Mouse (Mus musculus): ENCODE results near the gene Stip1. TPM values are rescaled to one million over a fixed set of nuclear protein-coding genes. Genes with fewer than 3 reads are reported as not detected.
A peak's percentile ranks its signal among the peaks of the same experiment; 100 is the strongest.

Gene Stip1
- polyA plus RNA-seq, 1 experiment from 2014 or later, result 230 TPM

DNA sequence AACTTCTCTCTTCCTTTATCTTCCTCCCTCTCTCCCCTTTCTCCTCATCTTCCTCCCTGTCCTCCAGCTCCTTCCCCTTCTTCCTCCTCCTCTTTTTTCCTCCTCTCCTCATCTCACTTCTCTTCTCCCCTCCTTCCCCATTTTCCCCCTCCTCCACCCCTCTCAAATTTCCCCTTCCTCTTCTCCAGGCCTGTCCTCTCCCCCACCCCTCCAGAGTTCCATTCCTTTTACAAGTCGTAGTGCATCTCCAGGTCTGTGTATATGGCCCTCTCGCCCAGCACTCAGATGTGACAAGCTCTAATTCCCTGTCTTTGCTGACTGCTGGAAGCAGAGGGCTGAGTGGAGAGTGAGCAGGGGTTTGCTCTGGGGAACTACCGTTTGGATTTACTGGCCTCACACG is 31.0 kb upstream of the Stip1 start:
- 9% methylated on average over 4 of the region's 4 CpGs for WGBS (ENCODE audit: insufficient replicate concordance)
- peaks cover 83% of the 10 kb centered on the region for H3K27me3 ChIP-seq (replicated peaks)
- peaks cover 38% of the 10 kb centered on the region for H3K4me1 ChIP-seq
- no peak for ATAC-seq
- no peak overlapping the region for H3K27ac ChIP-seq
- no peaks in the 10 kb centered on the region for H3K9me3 ChIP-seq (replicated peaks)
- no peak overlapping the region for H3K9ac ChIP-seq
- no peak overlapping the region for H3K4me3 ChIP-seq
- no peaks in the 10 kb centered on the region for H3K36me3 ChIP-seq
- H3K4me2 ChIP-seq, result no peak overlapping the region

- Histone ChIP-seq H3K4me1 (peaks cover 39% of the 10 kb centered on the region), H3K9me3 (replicated peaks) (no peaks in the 10 kb centered on the region), H3K4me2 (peak overlapping the region; percentile 35; the same call in 1 of the 2 replicates), H3K9ac (no peak overlapping the region), H3K36me3 (no peaks in the 10 kb centered on the region), H3K27me3 (replicated peaks) (peaks cover 83% of the 10 kb centered on the region), H3K27ac (no peak overlapping the region), H3K4me3 (no peak overlapping the region)
- ATAC-seq, result no peak
- 22% methylated on average over 33 of the region's 35 CpGs for WGBS (ENCODE audit: insufficient replicate concordance)
Measured at GRCm38 (mm10) chr19:7069781-7070763, 30.3 kb upstream of the Stip1 start.

DNA sequence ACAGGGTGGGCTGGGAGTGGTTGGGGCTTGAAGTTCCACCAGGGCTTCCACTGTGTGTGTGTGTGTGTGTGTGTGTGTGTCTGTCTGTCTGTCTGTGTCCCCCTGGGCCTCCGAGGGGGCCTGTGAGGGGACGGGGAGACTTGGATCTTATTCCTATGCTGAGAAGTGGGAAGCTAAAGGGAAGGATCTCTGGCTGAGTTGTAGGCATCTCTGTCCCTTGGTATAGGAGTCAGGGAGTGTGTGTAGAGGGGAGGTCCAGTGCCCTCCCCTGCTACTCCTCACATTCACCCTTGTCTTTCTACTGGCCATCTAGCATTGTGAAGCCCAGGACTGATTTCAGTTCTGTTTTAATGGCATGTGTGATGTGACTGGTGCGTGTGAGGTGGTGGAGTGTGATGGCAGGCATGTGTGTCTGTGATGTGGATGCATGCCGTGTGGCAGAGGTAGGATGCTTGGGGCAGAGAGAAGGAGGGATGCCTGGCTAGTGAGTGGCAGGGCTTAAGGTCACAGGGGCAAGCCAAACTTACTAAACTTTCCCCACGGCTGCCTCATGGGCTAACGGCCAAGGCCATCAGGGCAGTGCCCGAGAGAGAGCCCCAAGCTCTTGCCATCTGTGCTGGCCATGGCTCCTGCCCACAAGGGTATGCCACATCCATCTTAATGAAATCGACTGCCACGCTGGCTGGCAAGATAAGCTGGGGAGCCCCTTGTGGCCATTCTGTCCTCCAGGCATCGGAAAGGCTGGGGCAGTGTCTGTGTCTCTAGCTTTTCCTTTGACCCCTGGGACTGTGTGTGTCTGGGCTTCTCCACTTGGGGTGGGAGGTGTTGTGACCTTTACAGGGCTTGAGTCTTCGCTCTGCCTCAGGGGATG is 29.1 kb upstream of the Stip1 start:
- no peak overlapping the region for H3K4me3 ChIP-seq
- no peak overlapping the region for H3K4me2 ChIP-seq
- H3K27me3 ChIP-seq (replicated peaks), result peaks cover 76% of the 10 kb centered on the region

GRCm38 (mm10) chr19:7068136-7068535 is 28.4 kb upstream of the Stip1 start:
- H3K4me2 ChIP-seq, result peak overlapping the region; percentile 64
- WGBS (ENCODE audit: insufficient replicate concordance), result 9% methylated on average over 14 of the region's 14 CpGs
- no peak for ATAC-seq

More for the DNA sequence above, 29.1 kb upstream of the Stip1 start:
- no peak overlapping the region for H3K9ac ChIP-seq
- no peaks in the 10 kb centered on the region for H3K36me3 ChIP-seq
- peaks cover 41% of the 10 kb centered on the region for H3K4me1 ChIP-seq
- H3K9me3 ChIP-seq (replicated peaks), result no peaks in the 10 kb centered on the region
- no peak overlapping the region for H3K27ac ChIP-seq
- no peak for ATAC-seq
- WGBS (ENCODE audit: insufficient replicate concordance), result 60% methylated on average over 11 of the region's 11 CpGs

DNA sequence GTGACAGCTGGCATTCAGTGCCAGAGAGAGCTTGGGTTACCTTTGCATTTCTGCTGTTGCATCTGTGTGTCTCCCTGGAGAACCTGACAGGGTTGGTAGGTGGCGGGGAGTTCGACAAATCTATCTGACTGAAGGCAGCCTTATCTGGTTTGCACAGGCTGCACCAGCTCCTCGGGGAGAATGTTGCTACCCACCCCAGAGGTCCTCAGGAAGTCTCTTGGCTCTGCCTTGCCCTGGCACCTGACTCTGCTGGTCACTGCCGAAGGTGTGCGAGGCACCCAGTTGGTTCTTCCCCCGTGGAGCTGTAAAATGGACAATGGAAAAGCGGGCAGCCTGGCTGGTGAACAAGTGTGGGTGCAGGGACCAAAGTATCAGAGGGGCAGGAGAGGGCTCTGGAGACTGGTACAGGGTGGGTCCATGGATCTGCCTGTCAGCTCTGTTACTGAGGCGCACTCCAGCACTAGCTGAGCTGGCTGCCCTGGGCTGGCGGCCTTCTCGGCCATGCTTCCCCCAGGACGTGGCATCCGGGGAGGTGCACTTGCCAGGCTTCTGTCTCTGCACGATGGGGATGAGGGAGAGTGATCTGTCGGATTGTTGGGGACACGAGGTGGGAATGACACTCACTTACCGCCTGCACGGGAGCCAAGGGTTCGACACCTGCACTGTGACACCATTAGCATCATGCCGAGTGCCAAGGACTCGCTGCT is 27.7 kb upstream of the Stip1 start:
- Histone ChIP-seq H3K9me3 (replicated peaks) (no peaks in the 10 kb centered on the region), H3K4me1 (peaks cover 41% of the 10 kb centered on the region), H3K4me2 (peak overlapping the region; percentile 64), H3K9ac (peak overlapping the region; percentile 49; the same call in 1 of the 2 replicates), H3K27ac (peak overlapping the region; percentile 66), H3K36me3 (no peaks in the 10 kb centered on the region), H3K27me3 (replicated peaks) (peaks cover 65% of the 10 kb centered on the region), H3K4me3 (0 out of 2 replicates have a peak overlapping the region, but pooled peaks have one; percentile 14)
- WGBS (ENCODE audit: insufficient replicate concordance), result 21% methylated on average over 20 of the region's 20 CpGs
- peak; percentile 84 for ATAC-seq

More at GRCm38 (mm10) chr19:7068136-7068535, 28.4 kb upstream of the Stip1 start:
- 0 out of 2 replicates have a peak overlapping the region, but pooled peaks have one; percentile 49 for H3K9ac ChIP-seq
- no peaks in the 10 kb centered on the region for H3K9me3 ChIP-seq (replicated peaks)
- H3K27me3 ChIP-seq (replicated peaks), result peaks cover 68% of the 10 kb centered on the region
- no peak overlapping the region for H3K4me3 ChIP-seq
- peaks cover 41% of the 10 kb centered on the region for H3K4me1 ChIP-seq
- no peak overlapping the region for H3K27ac ChIP-seq
- no peaks in the 10 kb centered on the region for H3K36me3 ChIP-seq

- 0 out of 2 replicates have a peak overlapping the region, but pooled peaks have one; percentile 43 for H3K9ac ChIP-seq
- peak overlapping the region; percentile 64 for H3K4me2 ChIP-seq
- 30% methylated on average over 7 of the region's 8 CpGs for WGBS (ENCODE audit: insufficient replicate concordance)
- H3K9me3 ChIP-seq (replicated peaks), result no peaks in the 10 kb centered on the region
- H3K36me3 ChIP-seq, result no peaks in the 10 kb centered on the region
- peak overlapping the region; percentile 66 for H3K27ac ChIP-seq
- H3K4me3 ChIP-seq, result no peak overlapping the region
- peaks cover 41% of the 10 kb centered on the region for H3K4me1 ChIP-seq
- ATAC-seq, result peak; percentile 34; the same call in 1 of the 2 replicates
- H3K27me3 ChIP-seq (replicated peaks), result peaks cover 59% of the 10 kb centered on the region
Measured at GRCm38 (mm10) chr19:7066828-7067342, 27.1 kb upstream of the Stip1 start.

- Histone ChIP-seq H3K9ac (peak overlapping the region; percentile 43; the same call in 1 of the 2 replicates), H3K9me3 (replicated peaks) (no peaks in the 10 kb centered on the region), H3K4me1 (peaks cover 47% of the 10 kb centered on the region), H3K27ac (peak overlapping the region; percentile 66), H3K36me3 (no peaks in the 10 kb centered on the region), H3K4me2 (peak overlapping the region; percentile 64), H3K4me3 (no peak overlapping the region), H3K27me3 (replicated peaks) (peaks cover 52% of the 10 kb centered on the region)
- 39% methylated on average over 15 of the region's 15 CpGs for WGBS (ENCODE audit: insufficient replicate concordance)
- ATAC-seq, result no peak
Measured at GRCm38 (mm10) chr19:7066034-7066827, 26.5 kb upstream of the Stip1 start.

DNA sequence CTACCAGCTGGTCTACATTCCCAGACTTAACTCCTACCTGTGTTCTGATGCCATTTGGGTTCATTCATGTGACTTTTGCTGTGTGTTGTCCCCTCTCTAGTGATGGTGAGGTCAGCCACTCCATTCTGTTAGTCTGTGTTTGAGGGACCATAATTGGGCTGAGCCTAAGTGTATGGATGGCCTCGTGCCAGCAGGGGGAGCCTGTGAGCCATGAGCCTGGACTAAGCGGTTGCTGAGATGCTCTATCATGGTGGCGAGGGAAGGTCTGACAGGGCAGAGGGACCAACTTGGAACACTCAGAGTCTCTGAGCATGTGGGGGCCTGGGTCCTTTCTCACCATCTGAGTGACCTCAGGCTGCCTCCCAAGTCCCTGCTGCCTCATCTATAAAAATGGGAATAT is 24.8 kb upstream of the Stip1 start:
- Histone ChIP-seq H3K36me3 (no peaks in the 10 kb centered on the region), H3K9me3 (replicated peaks) (no peaks in the 10 kb centered on the region), H3K4me2 (no peak overlapping the region), H3K27me3 (replicated peaks) (peaks cover 36% of the 10 kb centered on the region), H3K27ac (no peak overlapping the region), H3K4me3 (no peak overlapping the region), H3K9ac (no peak overlapping the region), H3K4me1 (peaks cover 40% of the 10 kb centered on the region)
- ATAC-seq, result peak; percentile 52; the same call in 1 of the 2 replicates
- 3% methylated on average over 3 of the region's 3 CpGs for whole genome bisulfite sequencing (ENCODE audit: insufficient replicate concordance)

- Histone ChIP-seq H3K27ac (no peak overlapping the region), H3K4me3 (no peak overlapping the region), H3K9ac (no peak overlapping the region), H3K4me1 (peaks cover 36% of the 10 kb centered on the region), H3K36me3 (no peaks in the 10 kb centered on the region), H3K27me3 (replicated peaks) (peaks cover 33% of the 10 kb centered on the region), H3K9me3 (replicated peaks) (no peaks in the 10 kb centered on the region), H3K4me2 (no peak overlapping the region)
- 76% methylated on average over 8 of the region's 8 CpGs for WGBS (ENCODE audit: insufficient replicate concordance)
- ATAC-seq, result no peak
Measured at GRCm38 (mm10) chr19:7062916-7063315, 23.1 kb upstream of the Stip1 start.

- no peak for ATAC-seq
- Histone ChIP-seq H3K36me3 (no peaks in the 10 kb centered on the region), H3K4me3 (no peak overlapping the region), H3K27ac (no peak overlapping the region), H3K4me1 (peaks cover 36% of the 10 kb centered on the region), H3K9me3 (replicated peaks) (no peaks in the 10 kb centered on the region), H3K9ac (no peak overlapping the region), H3K4me2 (no peak overlapping the region), H3K27me3 (replicated peaks) (peaks cover 28% of the 10 kb centered on the region)
- 79% methylated on average over 5 of the region's 5 CpGs for WGBS (ENCODE audit: insufficient replicate concordance)
Measured at GRCm38 (mm10) chr19:7062110-7062509, 22.3 kb upstream of the Stip1 start.
